Mouse (Mus musculus) bone marrow macrophage, adult 2 months (primary cell): ENCODE measurements around the gene Pck1.

Experiments used
- CTCF ChIP-seq: IDR thresholded peaks from 2 replicates; pipeline ENCODE4 v1.5.1; 2012; ENCODE audit warnings: low read depth, mild to moderate bottlenecking, low read length, moderate library complexity
- POLR2A ChIP-seq: IDR thresholded peaks from 2 replicates; pipeline ENCODE4 v1.6.1; 2012; ENCODE audit warnings: mild to moderate bottlenecking, low read depth, low read length, borderline replicate concordance

DNA sequence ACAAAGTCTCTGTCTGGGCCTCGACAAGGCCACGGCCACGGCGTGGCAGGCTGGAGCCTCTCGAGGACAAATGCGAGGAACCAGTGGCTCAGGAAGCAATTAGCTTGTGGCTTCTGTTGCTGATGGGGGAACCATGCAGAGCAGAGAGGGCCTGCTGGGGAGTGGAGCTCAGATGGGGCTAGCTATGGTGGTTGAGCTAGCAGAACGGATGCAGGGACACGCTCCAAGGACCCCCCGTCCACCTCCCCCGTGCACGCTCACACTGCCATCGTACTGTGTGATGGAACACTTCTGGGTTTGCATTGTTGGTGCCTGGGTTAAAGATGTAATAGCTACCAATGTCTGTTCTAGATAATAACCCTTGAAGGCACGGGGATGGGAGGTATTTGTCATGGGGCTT lies 20.6 kb upstream of the Pck1 start:
- no peak for TF ChIP-seq POLR2A
- no peak for TF ChIP-seq CTCF
